Mouse (Mus musculus) forebrain, embryonic 11.5 days (tissue): Measurements from ENCODE around the gene Olfr1120. TPM values are rescaled to one million over a fixed set of nuclear protein-coding genes. Genes with fewer than 3 reads are reported as not detected.

ENCODE experiments used
- polyA plus RNA-seq: library from polyadenylated mRNA; unstranded; fragments of >200 nt; fragmentation: Nextera tagmentation; extraction: Ambion mirVana; gene quantifications from 2 replicates; pipeline ENCODE4 v1.2.1, GENCODE M21; 2014

The Olfr1120 gene
- polyA plus RNA-seq, 1 experiment from 2014 or later: not detected

Other genes with a start within 250 kb of the Olfr1120 start
- not detected in 2 replicates for gene Olfr259, start 240.2 kb upstream of the Olfr1120 start, polyA plus RNA-seq
- not detected in 2 replicates for gene Olfr1110, start 214.5 kb upstream of the Olfr1120 start, polyA plus RNA-seq
- gene Olfr1111, start 202.2 kb upstream of the Olfr1120 start, polyA plus RNA-seq: not detected in 2 replicates
- gene Olfr1112, start 167.0 kb upstream of the Olfr1120 start, polyA plus RNA-seq: not detected in 2 replicates
- not detected in 2 replicates for gene Olfr1113, start 145.8 kb upstream of the Olfr1120 start, polyA plus RNA-seq
- gene Olfr1115, start 106.8 kb upstream of the Olfr1120 start, polyA plus RNA-seq: not detected in 2 replicates
- not detected in 2 replicates for gene Olfr1116, start 87.3 kb upstream of the Olfr1120 start, polyA plus RNA-seq
- not detected in 2 replicates for gene Olfr1118, start 47.2 kb upstream of the Olfr1120 start, polyA plus RNA-seq
- not detected in 2 replicates for gene Olfr1121, start 15.1 kb downstream of the Olfr1120 start, polyA plus RNA-seq
- gene Olfr1122, start 31.0 kb downstream of the Olfr1120 start, polyA plus RNA-seq: not detected in 2 replicates
- not detected in 2 replicates for gene Olfr1123, start 61.8 kb downstream of the Olfr1120 start, polyA plus RNA-seq
- gene Olfr1124, start 75.5 kb downstream of the Olfr1120 start, polyA plus RNA-seq: 0.09 and 0.21 TPM in 2 replicates
- gene Olfr1126, start 99.1 kb downstream of the Olfr1120 start, polyA plus RNA-seq: not detected in 2 replicates
- not detected in 2 replicates for gene Pramel7, start 142.3 kb downstream of the Olfr1120 start, polyA plus RNA-seq
- gene Pramel6, start 151.8 kb downstream of the Olfr1120 start, polyA plus RNA-seq: not detected in 2 replicates
- gene Olfr153, start 177.0 kb downstream of the Olfr1120 start, polyA plus RNA-seq: not detected in 2 replicates
- not detected in 2 replicates for gene Olfr1128, start 190.7 kb downstream of the Olfr1120 start, polyA plus RNA-seq
- not detected in 2 replicates for gene Olfr1129, start 219.1 kb downstream of the Olfr1120 start, polyA plus RNA-seq